Mouse (Mus musculus): ENCODE data around the gene Nat8f4. TPM values are rescaled to one million over a fixed set of nuclear protein-coding genes. Genes with fewer than 3 reads are reported as not detected.

Nat8f4 gene
- polyA plus RNA-seq, 1 experiment from 2014 or later: 2.3 TPM

DNA sequence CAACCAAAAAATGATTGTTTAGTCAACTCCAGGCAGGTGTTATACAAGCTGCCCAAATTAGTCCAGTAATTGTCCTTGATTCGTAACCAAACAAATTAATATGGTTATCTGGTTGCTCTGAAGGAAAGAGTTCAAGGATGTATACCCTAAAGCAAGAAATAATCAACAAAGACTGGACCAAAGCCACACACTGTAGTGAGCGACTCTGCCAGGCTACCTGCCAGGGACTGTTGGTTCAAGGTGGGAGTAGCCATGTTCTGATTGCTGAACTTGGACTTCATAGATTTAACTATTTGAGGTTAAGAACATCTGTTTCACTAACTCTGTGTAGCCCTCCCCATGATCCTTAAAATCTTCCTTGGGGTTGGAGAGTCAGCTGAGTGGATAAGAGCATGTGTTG is 41.5 kb downstream of the Nat8f4 start:
- 78% methylated on average over 2 of the region's 2 CpGs for WGBS (ENCODE audit: insufficient replicate concordance)
- no peaks in the 10 kb centered on the region for H3K36me3 ChIP-seq (ENCODE audit: control insufficient read depth, insufficient read depth, low read length)
- H3K27me3 ChIP-seq (ENCODE audit: control insufficient read depth, insufficient read depth, low read length): no peaks in the 10 kb centered on the region
- H3K27ac ChIP-seq (ENCODE audit: low read depth, low read length): no peak overlapping the region
- H3K4me3 ChIP-seq (ENCODE audit: low read depth, low read length): no peak overlapping the region
- H3K4me1 ChIP-seq (ENCODE audit: control insufficient read depth, insufficient read depth, low read length): no peaks in the 10 kb centered on the region
- no peak overlapping the region for H3K9ac ChIP-seq (ENCODE audit: low read depth, low read length)
- H3K4me2 ChIP-seq: no peak overlapping the region
- H3K9me3 ChIP-seq (replicated peaks; ENCODE audit: control insufficient read depth, low read length): no peaks in the 10 kb centered on the region
- ATAC-seq (replicated peaks; ENCODE audit: insufficient number of reproducible peaks, low FRiP score, low TSS enrichment): no peak

DNA sequence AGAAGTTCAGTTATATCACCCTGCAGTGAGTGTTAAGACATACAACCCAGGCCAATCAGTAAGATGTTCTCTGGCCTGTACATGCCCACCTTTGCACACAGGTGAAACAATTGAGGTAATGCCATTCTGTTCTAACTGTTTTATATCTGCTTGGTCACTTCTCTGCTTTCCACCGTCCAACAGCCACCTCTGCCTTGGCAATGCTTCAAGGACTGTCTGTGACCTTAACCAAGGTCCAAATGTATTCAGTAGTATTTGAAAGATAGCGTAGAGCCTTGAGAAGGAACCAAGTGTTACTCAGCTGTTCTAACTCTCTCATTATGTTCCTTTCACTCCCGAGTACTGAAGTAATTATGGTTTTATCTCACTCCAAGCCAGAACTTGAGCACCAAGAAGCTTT is 42.1 kb downstream of the Nat8f4 start:
- Histone ChIP-seq H3K36me3 (ENCODE audit: control insufficient read depth, insufficient read depth, low read length) (no peaks in the 10 kb centered on the region), H3K4me3 (ENCODE audit: low read depth, low read length) (no peak overlapping the region), H3K9ac (ENCODE audit: low read depth, low read length) (no peak overlapping the region), H3K27me3 (ENCODE audit: control insufficient read depth, insufficient read depth, low read length) (no peaks in the 10 kb centered on the region), H3K4me2 (no peak overlapping the region), H3K4me1 (ENCODE audit: control insufficient read depth, insufficient read depth, low read length) (no peaks in the 10 kb centered on the region), H3K9me3 (replicated peaks; ENCODE audit: control insufficient read depth, low read length) (no peaks in the 10 kb centered on the region), H3K27ac (ENCODE audit: low read depth, low read length) (no peak overlapping the region)
- no peak for ATAC-seq (replicated peaks; ENCODE audit: insufficient number of reproducible peaks, low FRiP score, low TSS enrichment)
- WGBS (ENCODE audit: insufficient replicate concordance): 67% methylated on average over 3 of the region's 3 CpGs

DNA sequence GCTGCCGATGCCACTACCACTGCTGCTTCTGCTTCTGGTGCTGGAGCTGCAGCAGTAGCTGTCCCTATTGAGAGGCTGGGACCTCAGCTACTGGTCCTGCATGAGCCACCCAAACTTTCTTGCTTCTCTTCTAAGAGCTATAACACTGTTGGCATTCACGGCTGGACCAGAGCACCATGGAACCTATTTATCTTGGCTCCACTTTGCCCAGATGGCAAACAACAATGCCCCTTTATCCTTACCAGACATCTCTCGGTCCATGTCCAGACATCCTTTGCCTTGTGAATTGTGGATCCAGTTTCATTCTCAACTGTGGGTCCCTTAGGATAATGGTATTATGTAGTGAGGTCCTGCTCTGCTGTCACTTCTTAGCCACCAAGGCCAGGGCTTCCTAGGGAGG is 43.4 kb downstream of the Nat8f4 start:
- H3K4me3 ChIP-seq (ENCODE audit: low read depth, low read length): no peak overlapping the region
- H3K27ac ChIP-seq (ENCODE audit: low read depth, low read length): no peak overlapping the region
- no peaks in the 10 kb centered on the region for H3K36me3 ChIP-seq (ENCODE audit: control insufficient read depth, insufficient read depth, low read length)
- no peak overlapping the region for H3K9ac ChIP-seq (ENCODE audit: low read depth, low read length)
- no peaks in the 10 kb centered on the region for H3K4me1 ChIP-seq (ENCODE audit: control insufficient read depth, insufficient read depth, low read length)
- WGBS (ENCODE audit: insufficient replicate concordance): 73% methylated on average over 3 of the region's 3 CpGs
- ATAC-seq (replicated peaks; ENCODE audit: insufficient number of reproducible peaks, low FRiP score, low TSS enrichment): no peak
- H3K9me3 ChIP-seq (replicated peaks; ENCODE audit: control insufficient read depth, low read length): no peaks in the 10 kb centered on the region
- H3K4me2 ChIP-seq: no peak overlapping the region
- H3K27me3 ChIP-seq (ENCODE audit: control insufficient read depth, insufficient read depth, low read length): no peaks in the 10 kb centered on the region

DNA sequence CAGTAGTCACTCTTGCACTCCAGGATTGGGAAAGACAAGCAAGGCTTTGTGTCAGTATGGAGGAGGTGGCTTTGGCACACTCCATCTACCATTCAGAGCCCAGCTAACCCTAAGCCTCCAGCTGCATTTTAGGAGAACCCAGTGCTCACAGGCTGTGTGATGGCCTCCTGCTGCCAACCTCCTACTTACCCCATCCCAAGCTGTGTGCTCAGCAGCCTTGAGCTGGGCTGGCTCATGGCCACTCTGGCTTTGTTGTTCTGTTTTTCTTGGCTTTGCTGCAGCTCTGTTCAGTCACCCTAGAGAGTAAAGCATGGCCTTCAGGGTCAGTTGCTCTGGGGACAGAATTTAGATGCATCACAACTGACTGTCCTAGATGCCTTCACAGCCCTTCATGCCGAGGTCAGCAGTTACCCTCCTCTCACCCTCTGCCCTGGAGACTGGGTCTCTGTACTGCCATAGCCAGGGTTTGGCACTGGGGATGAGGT is 48.4 kb downstream of the Nat8f4 start:
- no peak overlapping the region for H3K4me3 ChIP-seq (ENCODE audit: low read depth, low read length)
- H3K4me1 ChIP-seq (ENCODE audit: control insufficient read depth, insufficient read depth, low read length): no peaks in the 10 kb centered on the region
- no peaks in the 10 kb centered on the region for H3K27me3 ChIP-seq (ENCODE audit: control insufficient read depth, insufficient read depth, low read length)
- no peaks in the 10 kb centered on the region for H3K36me3 ChIP-seq (ENCODE audit: control insufficient read depth, insufficient read depth, low read length)
- H3K4me2 ChIP-seq: no peak overlapping the region
- H3K9me3 ChIP-seq (replicated peaks; ENCODE audit: control insufficient read depth, low read length): no peaks in the 10 kb centered on the region
- ATAC-seq (replicated peaks; ENCODE audit: insufficient number of reproducible peaks, low FRiP score, low TSS enrichment): no peak
- H3K27ac ChIP-seq (ENCODE audit: low read depth, low read length): no peak overlapping the region
- 63% methylated on average over 1 of the region's 1 CpGs for WGBS (ENCODE audit: insufficient replicate concordance)
- H3K9ac ChIP-seq (ENCODE audit: low read depth, low read length): no peak overlapping the region

DNA sequence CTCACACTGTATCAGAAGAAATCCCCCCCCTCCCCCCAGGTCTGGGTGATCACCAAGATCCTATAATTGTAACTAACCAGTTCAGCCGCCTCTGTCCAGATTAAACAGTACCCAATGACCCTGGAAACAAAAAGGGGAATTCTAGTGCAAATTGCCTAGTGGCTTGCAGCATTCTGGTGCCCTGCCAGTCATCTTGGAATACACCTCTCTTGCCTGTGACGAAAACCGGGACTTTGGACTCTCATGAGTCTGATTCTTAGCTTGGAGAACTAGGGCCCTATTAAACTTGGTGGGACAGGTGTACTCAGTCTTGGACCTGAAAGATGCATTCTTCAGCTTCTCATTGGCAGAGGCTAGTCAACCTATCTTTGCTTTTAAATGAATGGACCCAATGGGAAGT is 51.2 kb downstream of the Nat8f4 start:
- no peaks in the 10 kb centered on the region for H3K4me1 ChIP-seq (ENCODE audit: control insufficient read depth, insufficient read depth, low read length)
- H3K36me3 ChIP-seq (ENCODE audit: control insufficient read depth, insufficient read depth, low read length): no peaks in the 10 kb centered on the region
- 75% methylated on average over 3 of the region's 3 CpGs for WGBS (ENCODE audit: insufficient replicate concordance)
- H3K27ac ChIP-seq (ENCODE audit: low read depth, low read length): no peak overlapping the region
- H3K27me3 ChIP-seq (ENCODE audit: control insufficient read depth, insufficient read depth, low read length): no peaks in the 10 kb centered on the region
- ATAC-seq (replicated peaks; ENCODE audit: insufficient number of reproducible peaks, low FRiP score, low TSS enrichment): no peak
- H3K9ac ChIP-seq (ENCODE audit: low read depth, low read length): no peak overlapping the region
- H3K9me3 ChIP-seq (replicated peaks; ENCODE audit: control insufficient read depth, low read length): no peaks in the 10 kb centered on the region
- no peak overlapping the region for H3K4me3 ChIP-seq (ENCODE audit: low read depth, low read length)
- H3K4me2 ChIP-seq: no peak overlapping the region

DNA sequence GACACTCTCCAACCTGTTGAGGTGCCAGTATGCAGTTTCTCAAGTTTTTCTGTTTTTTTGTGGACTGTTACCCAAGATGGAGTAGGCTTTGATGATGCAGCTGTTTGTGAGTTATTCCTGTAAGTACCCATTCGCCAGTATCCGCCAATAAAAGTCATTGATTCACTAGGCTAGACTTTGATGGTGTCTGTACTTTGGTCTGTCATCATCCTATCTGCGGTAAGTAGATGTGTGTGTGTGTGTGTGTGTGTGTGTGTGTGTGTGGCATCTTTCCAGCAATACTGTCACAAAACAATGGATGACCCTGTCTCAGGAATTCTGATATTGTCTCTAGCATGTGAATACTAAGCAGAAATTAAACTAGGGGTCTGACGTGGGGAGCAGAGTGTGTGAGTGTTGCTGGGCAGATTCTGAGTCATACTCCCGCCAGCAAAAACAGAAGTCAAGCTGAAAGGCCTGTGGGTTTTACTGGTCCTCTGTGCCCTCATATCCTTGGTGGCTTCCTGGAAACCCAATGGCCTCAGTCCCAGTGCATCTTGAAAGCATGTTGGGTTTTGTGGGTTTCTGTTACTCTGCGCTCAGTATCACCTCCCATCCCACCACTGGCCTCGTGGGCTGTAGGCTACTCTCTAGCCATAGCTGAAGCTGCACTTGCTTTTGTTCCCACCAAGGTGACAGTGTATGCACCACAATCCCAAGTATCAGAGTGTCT is 53.5 kb downstream of the Nat8f4 start:
- H3K4me2 ChIP-seq: no peak overlapping the region
- WGBS (ENCODE audit: insufficient replicate concordance): 90% methylated on average over 7 of the region's 7 CpGs
- no peak overlapping the region for H3K9ac ChIP-seq (ENCODE audit: low read depth, low read length)
- H3K27me3 ChIP-seq (ENCODE audit: control insufficient read depth, insufficient read depth, low read length): no peaks in the 10 kb centered on the region
- no peaks in the 10 kb centered on the region for H3K4me1 ChIP-seq (ENCODE audit: control insufficient read depth, insufficient read depth, low read length)
- ATAC-seq (replicated peaks; ENCODE audit: insufficient number of reproducible peaks, low FRiP score, low TSS enrichment): no peak
- no peaks in the 10 kb centered on the region for H3K36me3 ChIP-seq (ENCODE audit: control insufficient read depth, insufficient read depth, low read length)
- H3K9me3 ChIP-seq (replicated peaks; ENCODE audit: control insufficient read depth, low read length): no peaks in the 10 kb centered on the region
- no peak overlapping the region for H3K4me3 ChIP-seq (ENCODE audit: low read depth, low read length)
- no peak overlapping the region for H3K27ac ChIP-seq (ENCODE audit: low read depth, low read length)

DNA sequence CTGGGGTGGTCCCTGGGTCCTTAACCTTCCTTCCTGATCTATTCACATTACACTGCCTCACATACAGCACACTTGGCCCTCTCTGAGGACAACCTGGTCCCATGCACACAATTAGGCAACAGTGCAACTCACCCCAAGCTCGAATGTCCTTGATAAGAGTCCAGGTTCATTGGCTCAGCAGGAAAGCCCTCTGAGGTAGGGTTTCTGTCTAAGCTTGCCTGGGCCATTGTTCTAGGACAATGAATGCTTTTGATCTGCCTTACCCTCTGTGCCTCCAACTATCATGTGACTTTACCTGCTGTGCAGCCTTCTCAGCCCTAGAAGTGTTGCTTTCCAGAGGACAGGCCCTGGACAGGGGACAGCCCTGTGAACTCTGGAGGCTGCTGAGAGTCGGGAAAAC is 55.4 kb downstream of the Nat8f4 start:
- H3K27ac ChIP-seq (ENCODE audit: low read depth, low read length): no peak overlapping the region

More for the DNA sequence above, 55.4 kb downstream of the Nat8f4 start:
- no peak overlapping the region for H3K9ac ChIP-seq (ENCODE audit: low read depth, low read length)
- H3K4me1 ChIP-seq (ENCODE audit: control insufficient read depth, insufficient read depth, low read length): no peaks in the 10 kb centered on the region
- ATAC-seq (replicated peaks; ENCODE audit: insufficient number of reproducible peaks, low FRiP score, low TSS enrichment): no peak
- 39% methylated on average over 2 of the region's 2 CpGs for WGBS (ENCODE audit: insufficient replicate concordance)
- no peak overlapping the region for H3K4me2 ChIP-seq
- H3K9me3 ChIP-seq (replicated peaks; ENCODE audit: control insufficient read depth, low read length): no peaks in the 10 kb centered on the region
- no peak overlapping the region for H3K4me3 ChIP-seq (ENCODE audit: low read depth, low read length)
- no peaks in the 10 kb centered on the region for H3K36me3 ChIP-seq (ENCODE audit: control insufficient read depth, insufficient read depth, low read length)
- no peaks in the 10 kb centered on the region for H3K27me3 ChIP-seq (ENCODE audit: control insufficient read depth, insufficient read depth, low read length)

Other genes starting within 250 kb of the Nat8f4 start
- not detected in 2 replicates for gene Nat8f7, start 191.7 kb downstream of the Nat8f4 start, polyA plus RNA-seq (2014; fragmentation: Nextera tagmentation; extraction: Ambion mirVana)
- 0.31 and 0.37 TPM in 2 replicates for gene Nat8f3, start 139.1 kb downstream of the Nat8f4 start, polyA plus RNA-seq (2014; fragmentation: Nextera tagmentation; extraction: Ambion mirVana)
- not detected in 2 replicates for gene Nat8f6, start 83.9 kb downstream of the Nat8f4 start, polyA plus RNA-seq (2014; fragmentation: Nextera tagmentation; extraction: Ambion mirVana)
- gene Nat8f5, start 83.9 kb downstream of the Nat8f4 start, polyA plus RNA-seq (2014; fragmentation: Nextera tagmentation; extraction: Ambion mirVana): not detected in 2 replicates
- gene Nat8, start 72.8 kb downstream of the Nat8f4 start, polyA plus RNA-seq (2014; fragmentation: Nextera tagmentation; extraction: Ambion mirVana): not detected in 2 replicates
- not detected in 2 replicates for gene Nat8f2, start 35.7 kb downstream of the Nat8f4 start, polyA plus RNA-seq (2014; fragmentation: Nextera tagmentation; extraction: Ambion mirVana)
- 21.7 and 22.8 TPM in 2 replicates for gene Tprkb, start 7.0 kb upstream of the Nat8f4 start, polyA plus RNA-seq (2014; fragmentation: Nextera tagmentation; extraction: Ambion mirVana)
- 3.6 and 4.8 TPM in 2 replicates for gene Nat8f1, start 10.8 kb upstream of the Nat8f4 start, polyA plus RNA-seq (2014; fragmentation: Nextera tagmentation; extraction: Ambion mirVana)
- gene Dusp11, start 56.8 kb upstream of the Nat8f4 start, polyA plus RNA-seq (2014; fragmentation: Nextera tagmentation; extraction: Ambion mirVana): 41.6 and 52.1 TPM in 2 replicates
- gene Figla, start 111.3 kb upstream of the Nat8f4 start, polyA plus RNA-seq (2014; fragmentation: Nextera tagmentation; extraction: Ambion mirVana): not detected in 2 replicates
- gene Add2, start 123.8 kb upstream of the Nat8f4 start, polyA plus RNA-seq (2014; fragmentation: Nextera tagmentation; extraction: Ambion mirVana): 11.9 and 16.4 TPM in 2 replicates